ENCODE assay signal across 8 mouse cellular contexts in genomic region chr2:61401636-61402587, GRCm38 (mm10).
DNase-seq lines count a peak whose midpoint lies in the region; ATAC-seq and TF ChIP-seq lines count a peak whose summit lies in the region.

No protein-coding gene starts in this region.

- TF ChIP-seq POLR2A in cerebellum, adult 2 months (IDR thresholded peaks at IDR 0.05; ENCODE audit: borderline replicate concordance, insufficient read depth, low read length), result no peak

- H3K4me3 ChIP-seq in cerebellum, adult 2 months (replicated peaks; ENCODE audit: insufficient read depth, low read depth, low read length), result peak overlapping the region; percentile 54
- peak overlapping the region; percentile 35 for H3K4me3 ChIP-seq in hindbrain, embryonic 12.5 days

- peak; percentile 57 for DNase-seq in MN1 (ENCODE audit: low spot score)
- peak; percentile 55 to 67 for DNase-seq in cerebellum, adult 2 months
- DNase-seq in frontal cortex, postnatal 10 days (ENCODE audit: low spot score in 2 of 2), result peak; percentile 8 to 38
- DNase-seq in layer of hippocampus, postnatal 14 days (ENCODE audit: low spot score in 2 of 2), result peak; percentile 34 to 69
- DNase-seq in lung, postnatal 10 days, result peak; percentile 86
- peak; percentile 77 for DNase-seq in retina, postnatal 1 day
- peak; percentile 61 for DNase-seq in urinary bladder, postnatal 25 days (ENCODE audit: low spot score)

- peak overlapping the region; percentile 49; the same call in 1 of the 2 replicates for H3K9ac ChIP-seq in hindbrain, embryonic 12.5 days

- TF ChIP-seq CTCF in cerebellum, adult 2 months (IDR thresholded peaks at IDR 0.05; ENCODE audit: borderline replicate concordance, insufficient read depth, low read depth, low read length), result peak; percentile 31; the same call in 1 of the 2 replicates

- H3K27ac ChIP-seq in cerebellum, adult 2 months (ENCODE audit: insufficient read depth, low read length), result no peak overlapping the region
- H3K27ac ChIP-seq in hindbrain, embryonic 12.5 days, result no peak overlapping the region

- ATAC-seq in hindbrain, embryonic 12.5 days (ENCODE audit: low FRiP score), result peak; percentile 55

- no peaks in the 10 kb centered on the region for H3K9me3 ChIP-seq in hindbrain, embryonic 12.5 days (replicated peaks)

- H3K4me2 ChIP-seq in hindbrain, embryonic 12.5 days (replicated peaks), result peak overlapping the region; percentile 60

- H3K4me1 ChIP-seq in cerebellum, adult 2 months (ENCODE audit: control insufficient read depth, insufficient read depth, low read length), result no peaks in the 10 kb centered on the region
- H3K4me1 ChIP-seq in hindbrain, embryonic 12.5 days, result peaks cover 10% of the 10 kb centered on the region; the same call in 1 of the 2 replicates

- H3K27me3 ChIP-seq in cerebellum, adult 2 months (ENCODE audit: control insufficient read depth, insufficient read depth, low read length), result no peaks in the 10 kb centered on the region
- H3K27me3 ChIP-seq in hindbrain, embryonic 12.5 days, result no peaks in the 10 kb centered on the region

- 5% methylated on average over 20 of the region's 21 CpGs for WGBS in cerebellum, adult 2 months
- under 1% methylated on average over 21 of the region's 21 CpGs for WGBS in hindbrain, embryonic 12.5 days

- H3K36me3 ChIP-seq in hindbrain, embryonic 12.5 days, result no peaks in the 10 kb centered on the region

Comparison
In these comparisons a context has a peak if more than half of its experiments do, and no peak if none do; other contexts are left out.
1. DNase-seq: peak in every context shown above with its lines; median percentile 86 in lung, postnatal 10 days; 77 in retina, postnatal 1 day; 61 in cerebellum, adult 2 months; 61 in urinary bladder, postnatal 25 days; 57 in MN1; 52 in layer of hippocampus, postnatal 14 days; 23 in frontal cortex, postnatal 10 days.